Mouse (Mus musculus) bone marrow macrophage, adult 2 months (primary cell): Measurements from ENCODE around the gene Ncs1.

Experiments used
- CTCF ChIP-seq: IDR thresholded peaks from 2 replicates; pipeline ENCODE4 v1.5.1; 2012; ENCODE audit warnings: low read depth, mild to moderate bottlenecking, low read length, moderate library complexity
- POLR2A ChIP-seq: IDR thresholded peaks from 2 replicates; pipeline ENCODE4 v1.6.1; 2012; ENCODE audit warnings: mild to moderate bottlenecking, low read depth, low read length, borderline replicate concordance

- TF ChIP-seq POLR2A, result no peak
- no peak for TF ChIP-seq CTCF
Measured at GRCm38 (mm10) chr2:31208544-31209142, 37.0 kb upstream of the Ncs1 start.
